Mouse (Mus musculus): ENCODE measurements around the gene Dpf2.

GRCm38 (mm10) chr19:5907275-5907674 is 5.5 kb downstream of the Dpf2 start:
- TF ChIP-seq CTCF (IDR thresholded peaks at IDR 0.05; ENCODE audit: borderline replicate concordance, insufficient read depth, low read length) (no peak), POLR2A (IDR thresholded peaks at IDR 0.05; ENCODE audit: low read depth, low read length) (no peak)

Data from embryonic fibroblast, embryonic 13.5 days (primary cell).